In the genomic region with DNA sequence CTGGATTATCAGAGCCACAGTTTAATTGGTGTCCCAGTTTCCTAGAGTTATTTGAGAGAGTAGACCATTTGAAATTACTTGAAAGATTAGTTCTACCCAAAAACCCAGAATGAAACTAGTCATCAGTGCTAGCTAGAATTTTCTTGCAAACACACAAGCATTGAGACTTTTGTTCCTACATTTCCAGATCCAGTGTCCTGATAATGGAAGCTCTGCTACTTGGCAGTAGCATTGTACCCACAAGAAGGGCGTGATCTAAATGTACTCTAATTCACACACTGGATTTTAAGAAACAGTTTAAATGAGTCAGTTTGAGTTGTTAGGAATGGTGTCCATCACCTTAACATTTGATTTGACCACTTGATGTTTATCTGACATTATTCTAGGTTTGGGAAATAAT, we compare ENCODE assay signal across 16 mouse cellular contexts.
"Had no signal": no experiment of that assay in that cellular context is flagged by ENCODE, and none has a peak within 500 bp of the region (broad histone marks: within the 10 kb centered on the region; RNA-seq: fewer than 3 reads in every experiment).

No protein-coding gene starts in this region.

- H3K4me3 ChIP-seq: neural tube, embryonic 13.5 days; neural tube, embryonic 15.5 days; stomach, embryonic 15.5 days had no signal

- H3K9ac ChIP-seq: neural tube, embryonic 13.5 days; neural tube, embryonic 15.5 days; stomach, embryonic 15.5 days had no signal

- DNase-seq: retina, postnatal 1 day; right cerebral cortex, adult 18-20 months; right cerebral cortex, postnatal 14 days; right cerebral cortex, postnatal 25 days; right cerebral cortex, postnatal 4 days; spleen, adult 18-20 months; thymus, adult 18-20 months; thymus, adult 2 months; thymus, postnatal 14 days; thymus, postnatal 25 days; thymus, postnatal 36 days; thymus, postnatal 4 days had no signal

- H3K4me1 ChIP-seq: neural tube, embryonic 13.5 days; neural tube, embryonic 15.5 days; stomach, embryonic 15.5 days had no signal

- H3K9me3 ChIP-seq: neural tube, embryonic 13.5 days; neural tube, embryonic 15.5 days; stomach, embryonic 15.5 days had no signal

- H3K27me3 ChIP-seq: neural tube, embryonic 13.5 days; neural tube, embryonic 15.5 days; stomach, embryonic 15.5 days had no signal

- H3K4me2 ChIP-seq: neural tube, embryonic 13.5 days; neural tube, embryonic 15.5 days; stomach, embryonic 15.5 days had no signal

- H3K27ac ChIP-seq: neural tube, embryonic 13.5 days; neural tube, embryonic 15.5 days; stomach, embryonic 15.5 days; stomach, postnatal 0 days had no signal
